In the genomic region with DNA sequence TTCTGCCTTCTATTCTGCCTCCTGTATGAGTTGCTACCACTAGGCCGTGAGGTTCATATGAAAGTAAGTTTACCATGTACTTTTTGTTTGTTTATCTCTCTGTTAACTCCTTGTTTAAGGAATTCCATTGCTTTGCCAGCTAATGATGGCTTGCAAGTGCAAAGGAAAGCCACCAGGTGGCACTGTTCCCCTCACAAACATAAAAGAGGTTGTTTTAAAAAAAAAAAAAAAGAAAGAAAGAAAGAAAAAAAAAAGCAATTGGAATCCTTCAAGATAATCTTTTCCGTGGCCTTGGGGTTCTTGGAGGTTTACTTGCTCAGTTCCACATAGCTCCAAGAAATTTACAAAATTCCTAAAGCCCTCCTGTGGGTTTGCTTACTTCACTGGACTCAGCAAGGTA, we compare ENCODE assay signal across 9 mouse cellular contexts. TPM values are rescaled to one million over a fixed set of nuclear protein-coding genes. Genes with fewer than 3 reads are reported as not detected.
A peak's percentile ranks its signal among the peaks of the same experiment; 100 is the strongest.
DNase-seq lines count a peak whose midpoint lies in the region; ATAC-seq and TF ChIP-seq lines count a peak whose summit lies in the region.
"Had no signal": no experiment of that assay in that cellular context is flagged by ENCODE, and none has a peak within 500 bp of the region (broad histone marks: within the 10 kb centered on the region; RNA-seq: fewer than 3 reads in every experiment).

No protein-coding gene starts in this region.

- H3K4me1 ChIP-seq in heart, postnatal 0 days (ENCODE audit: control insufficient read depth, insufficient read depth), result no peaks in the 10 kb centered on the region
- H3K4me1 ChIP-seq in forebrain, embryonic 15.5 days, result peaks cover 3% of the 10 kb centered on the region; the same call in 1 of the 2 replicates

- H3K27ac ChIP-seq in heart, postnatal 0 days (ENCODE audit: low read depth), result no peak overlapping the region
- no peak overlapping the region for H3K27ac ChIP-seq in forebrain, embryonic 15.5 days (replicated peaks)
- H3K27ac ChIP-seq: liver, embryonic 15.5 days had no signal

- TF ChIP-seq EP300 in heart, postnatal 0 days (IDR thresholded peaks at IDR 0.05; ENCODE audit: low read depth), result no peak

- H3K9ac ChIP-seq in heart, postnatal 0 days (replicated peaks; ENCODE audit: low read depth, low read length), result no peak overlapping the region
- H3K9ac ChIP-seq in forebrain, embryonic 15.5 days (replicated peaks), result no peak overlapping the region
- H3K9ac ChIP-seq: liver, embryonic 15.5 days had no signal

- intact Hi-C loops in heart, postnatal 25 days (cut with DNase I), result loop anchor here (1.0 to 2.0 kb wide), 2 partner anchors 42 to 103 kb away; no protein-coding TSS in a partner anchor

- peak; percentile 72 for TF ChIP-seq CTCF in heart, postnatal 0 days (IDR thresholded peaks at IDR 0.05; ENCODE audit: low read depth)

- peak; percentile 30 for DNase-seq in heart, postnatal 0 days (ENCODE audit: low spot score)
- no peak for DNase-seq in heart, postnatal 25 days (ENCODE audit: low spot score)
- peak; percentile 61 for DNase-seq in right cerebral cortex, postnatal 4 days
- DNase-seq in right cerebral cortex, postnatal 36 days (ENCODE audit: low spot score in 2 of 2), result no peak
- peak; percentile 5 for DNase-seq in c-Kit-positive CD71-positive TER-119-positive erythroid progenitor cells, embryonic 14.5 days (ENCODE audit: low spot score)
- DNase-seq in retina, postnatal 1 day, result peak; percentile 68
- no peak for DNase-seq in layer of hippocampus, adult 11-12 months (ENCODE audit: low spot score)

- ATAC-seq in heart, postnatal 0 days (ENCODE audit: insufficient read depth, low read depth), result no peak
- no peak for ATAC-seq in forebrain, embryonic 15.5 days (replicated peaks)

- no peak overlapping the region for H3K4me3 ChIP-seq in heart, postnatal 0 days (ENCODE audit: low read depth, low read length)
- H3K4me3 ChIP-seq in forebrain, embryonic 15.5 days, result no peak overlapping the region
- H3K4me3 ChIP-seq: liver, embryonic 15.5 days had no signal

- peaks cover 27% of the 10 kb centered on the region for H3K27me3 ChIP-seq in heart, postnatal 0 days (ENCODE audit: control insufficient read depth, insufficient read depth, low read length)
- H3K27me3 ChIP-seq in forebrain, embryonic 15.5 days, result peaks cover 4% of the 10 kb centered on the region; the same call in 1 of the 2 replicates

- no peaks in the 10 kb centered on the region for H3K36me3 ChIP-seq in heart, postnatal 0 days (replicated peaks; ENCODE audit: control insufficient read depth, insufficient read depth, low read length)
- no peaks in the 10 kb centered on the region for H3K36me3 ChIP-seq in forebrain, embryonic 15.5 days
- H3K36me3 ChIP-seq: liver, embryonic 15.5 days had no signal

- 0% methylated on average over 2 of the region's 2 CpGs for WGBS in heart, postnatal 0 days
- WGBS in forebrain, embryonic 15.5 days, result 2% methylated on average over 2 of the region's 2 CpGs

- H3K9me3 ChIP-seq in heart, postnatal 0 days (replicated peaks; ENCODE audit: control insufficient read depth, low read length), result no peaks in the 10 kb centered on the region
- no peaks in the 10 kb centered on the region for H3K9me3 ChIP-seq in forebrain, embryonic 15.5 days
- H3K9me3 ChIP-seq: liver, embryonic 15.5 days had no signal

- no peak overlapping the region for H3K4me2 ChIP-seq in heart, postnatal 0 days (ENCODE audit: low read depth, low read length)
- no peak overlapping the region for H3K4me2 ChIP-seq in forebrain, embryonic 15.5 days (replicated peaks)
- H3K4me2 ChIP-seq: liver, embryonic 15.5 days had no signal

RNA-seq across cellular contexts. Expression of a gene that starts 12.2 kb away (rescaled TPM):
- 1.7 and 3.3 TPM in 2 replicates for total RNA-seq in heart, postnatal 0 days (2014; rRNA removed; ENCODE audit: low replicate concordance)
- 1.1 and 1.5 TPM in 2 replicates for polyA plus RNA-seq in heart, postnatal 0 days (2015; fragmentation: Nextera tagmentation; extraction: Ambion mirVana)
- total RNA-seq in heart, postnatal 25 days (2021), result under 1 TPM; 0.42 to 0.52 TPM
- polyA plus RNA-seq in forebrain, embryonic 15.5 days (2015; fragmentation: Nextera tagmentation; extraction: Ambion mirVana), result 0.94 and 1.1 TPM in 2 replicates

RNA-seq across cellular contexts. Expression of a gene that starts 14.3 kb away (rescaled TPM):
- total RNA-seq in heart, postnatal 0 days (2014; rRNA removed; ENCODE audit: low replicate concordance), result not detected in 2 replicates
- polyA plus RNA-seq in heart, postnatal 0 days (2015; fragmentation: Nextera tagmentation; extraction: Ambion mirVana), result 0.04 and 0.05 TPM in 2 replicates
- not detected for total RNA-seq in heart, postnatal 25 days (2021)
- 0.05 TPM in 1 of 2 replicates, not detected in the other for polyA plus RNA-seq in forebrain, embryonic 15.5 days (2015; fragmentation: Nextera tagmentation; extraction: Ambion mirVana)

RNA-seq across cellular contexts. Expression of a gene that starts 26.5 kb away (rescaled TPM):
- total RNA-seq in heart, postnatal 0 days (2014; rRNA removed; ENCODE audit: low replicate concordance), result 42.2 and 46.5 TPM in 2 replicates
- 30.4 and 30.7 TPM in 2 replicates for polyA plus RNA-seq in heart, postnatal 0 days (2015; fragmentation: Nextera tagmentation; extraction: Ambion mirVana)
- total RNA-seq in heart, postnatal 25 days (2021), result 10 to 100 TPM; 19.7 to 22.4 TPM
- polyA plus RNA-seq in forebrain, embryonic 15.5 days (2015; fragmentation: Nextera tagmentation; extraction: Ambion mirVana), result 6.1 and 6.4 TPM in 2 replicates

RNA-seq across cellular contexts. Expression of a gene that starts 28.3 kb away (rescaled TPM):
- total RNA-seq in heart, postnatal 0 days (2014; rRNA removed; ENCODE audit: low replicate concordance), result not detected in 2 replicates
- 2.0 and 3.7 TPM in 2 replicates for polyA plus RNA-seq in heart, postnatal 0 days (2015; fragmentation: Nextera tagmentation; extraction: Ambion mirVana)
- total RNA-seq in heart, postnatal 25 days (2021), result 1 to 10 TPM; 3.1 to 7.2 TPM
- 0.29 TPM in 1 of 2 replicates, not detected in the other for polyA plus RNA-seq in forebrain, embryonic 15.5 days (2015; fragmentation: Nextera tagmentation; extraction: Ambion mirVana)

RNA-seq across cellular contexts. Expression of a gene that starts 39.6 kb away (rescaled TPM):
- total RNA-seq in heart, postnatal 0 days (2014; rRNA removed; ENCODE audit: low replicate concordance), result 71.8 and 87.9 TPM in 2 replicates
- 37.6 and 39.1 TPM in 2 replicates for polyA plus RNA-seq in heart, postnatal 0 days (2015; fragmentation: Nextera tagmentation; extraction: Ambion mirVana)
- total RNA-seq in heart, postnatal 25 days (2021), result 10 to 100 TPM; 22.2 to 26.8 TPM
- 76.6 and 82.2 TPM in 2 replicates for polyA plus RNA-seq in forebrain, embryonic 15.5 days (2015; fragmentation: Nextera tagmentation; extraction: Ambion mirVana)

Comparison
In these comparisons a context has a peak if more than half of its experiments do, and no peak if none do; other contexts are left out.
1. DNase-seq: peak in heart, postnatal 0 days (single experiment), right cerebral cortex, postnatal 4 days (single experiment), c-Kit-positive CD71-positive TER-119-positive erythroid progenitor cells, embryonic 14.5 days (single experiment) and retina, postnatal 1 day (single experiment); none in heart, postnatal 25 days (single experiment), right cerebral cortex, postnatal 36 days (0 of 2) and layer of hippocampus, adult 11-12 months (single experiment).